Mouse (Mus musculus) CD4-positive, CD25-positive, alpha-beta regulatory T cell, adult 4 months (primary cell): ENCODE measurements at regions not wholly inside any gene's neighbourhood (a gene's known extent, or its start where the extent isn't known, plus 50 kb on each side); places are given as distances from the start of the nearest gene placed in this dataset.
"Not testable (repeated sequence)": the region's sequence is repeated elsewhere in the genome, so short reads cannot be mapped to it uniquely, and the experiment has no call there.

Experiments used
- ATAC-seq: one replicate; pipeline ENCODE4 v1.8.0; 2017

DNA sequence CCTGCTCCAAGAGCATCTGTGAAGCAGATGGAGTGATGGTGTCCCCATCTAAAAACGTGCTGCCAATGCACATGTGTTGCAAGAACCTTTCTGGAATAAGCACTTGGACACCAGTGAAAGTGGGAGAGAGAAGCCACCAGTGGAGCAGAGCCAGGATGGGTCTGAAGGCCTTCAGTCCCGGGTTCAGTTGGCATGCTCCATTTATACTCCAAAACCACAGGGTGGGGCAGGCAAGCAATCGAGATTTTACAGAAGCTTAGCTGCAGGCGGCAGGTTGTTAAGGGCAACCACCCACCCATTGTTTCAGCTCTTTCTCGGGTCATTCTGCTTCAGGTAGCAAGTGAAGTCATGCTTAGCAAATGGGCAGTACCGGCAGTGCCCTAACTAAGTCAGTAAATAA, 51.8 kb upstream of the Sv2b start:
- no peak for ATAC-seq

DNA sequence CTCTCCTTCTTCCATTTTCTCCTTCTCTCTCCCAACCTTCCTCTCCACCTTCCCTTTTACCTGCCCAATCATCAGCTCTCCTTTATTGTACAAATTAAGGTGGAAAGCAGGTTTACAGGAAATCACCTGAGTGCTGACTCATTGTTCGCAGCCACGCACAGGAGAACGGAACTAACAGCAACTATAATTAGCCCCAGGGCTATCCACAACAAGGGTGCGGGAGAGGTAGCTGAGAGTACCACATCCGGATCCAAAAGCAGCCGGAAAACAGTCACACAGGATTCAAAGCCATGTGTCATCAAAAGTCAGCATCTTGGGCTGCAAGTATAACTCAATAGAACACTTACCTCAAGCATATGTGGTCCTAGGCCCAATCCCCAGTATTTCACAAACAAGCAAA, 53.5 kb upstream of the Sv2b start:
- ATAC-seq, result peak; percentile 93

DNA sequence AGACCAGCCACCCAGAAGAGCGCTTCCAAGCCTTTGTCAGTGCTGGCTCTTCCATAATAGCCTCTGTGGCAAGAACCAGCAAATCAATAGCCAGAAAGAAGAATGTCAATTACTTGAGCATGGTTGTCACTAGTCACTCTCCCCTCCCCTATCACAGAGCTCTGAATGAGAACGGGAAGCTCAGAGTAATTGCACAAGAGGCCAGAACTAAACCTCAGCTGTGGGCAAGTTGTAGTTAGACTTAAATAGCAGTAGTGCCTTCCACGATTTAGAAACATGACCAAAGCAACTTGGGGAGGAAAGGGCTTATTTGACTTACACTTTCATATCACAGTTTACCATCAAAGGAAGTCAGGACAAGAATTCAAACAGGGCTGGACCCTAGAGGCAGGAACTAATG, 56.4 kb upstream of the Sv2b start:
- no peak for ATAC-seq

DNA sequence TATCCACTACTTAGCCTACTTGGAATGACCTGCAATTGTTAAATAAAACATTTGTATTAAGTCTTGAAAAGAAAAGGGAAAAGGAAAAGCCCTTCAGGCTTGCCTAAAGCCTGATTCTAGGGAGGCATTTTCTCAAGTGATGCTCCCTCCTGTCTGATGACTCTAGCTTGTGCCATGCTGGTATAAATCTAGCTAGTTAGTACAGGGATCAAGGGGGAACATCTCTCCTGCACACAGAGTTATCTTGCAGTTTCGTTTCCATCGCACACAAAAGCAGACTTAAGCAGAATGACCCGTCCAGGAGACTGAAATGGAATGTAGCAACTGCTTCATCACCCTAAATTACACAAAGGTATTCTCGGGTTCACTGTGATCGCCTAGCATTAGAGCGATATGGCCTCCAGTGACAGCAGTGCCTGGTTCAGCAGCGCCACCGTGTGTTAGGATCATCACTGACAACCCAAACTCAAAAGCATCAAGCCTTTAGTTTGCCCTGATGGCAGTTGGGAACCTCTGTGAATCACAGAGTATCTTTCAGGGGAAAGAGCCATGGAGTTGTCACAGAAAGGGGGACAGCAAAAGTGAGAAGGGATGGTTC, 57.3 kb upstream of the Sv2b start:
- ATAC-seq, result peak; percentile 39

DNA sequence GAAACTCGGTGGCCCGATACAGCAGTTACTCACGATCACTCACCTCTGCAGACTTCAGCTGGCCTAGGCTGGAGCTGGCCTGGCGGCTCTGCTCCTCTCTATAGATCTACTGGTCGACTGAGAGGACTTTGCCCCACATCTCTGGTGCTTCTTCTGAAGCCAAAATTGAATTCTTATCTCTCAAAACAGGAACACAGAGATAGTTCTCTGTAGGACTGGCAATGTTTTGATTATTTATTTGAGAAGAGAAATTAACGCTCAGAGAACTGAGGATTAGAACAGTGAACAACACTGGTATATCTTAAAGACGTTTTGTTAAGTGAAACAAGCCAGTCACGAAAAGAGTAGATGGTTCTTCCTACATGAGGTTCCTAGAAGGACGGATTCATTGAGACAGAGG, 59.3 kb upstream of the Sv2b start:
- ATAC-seq, result no peak

DNA sequence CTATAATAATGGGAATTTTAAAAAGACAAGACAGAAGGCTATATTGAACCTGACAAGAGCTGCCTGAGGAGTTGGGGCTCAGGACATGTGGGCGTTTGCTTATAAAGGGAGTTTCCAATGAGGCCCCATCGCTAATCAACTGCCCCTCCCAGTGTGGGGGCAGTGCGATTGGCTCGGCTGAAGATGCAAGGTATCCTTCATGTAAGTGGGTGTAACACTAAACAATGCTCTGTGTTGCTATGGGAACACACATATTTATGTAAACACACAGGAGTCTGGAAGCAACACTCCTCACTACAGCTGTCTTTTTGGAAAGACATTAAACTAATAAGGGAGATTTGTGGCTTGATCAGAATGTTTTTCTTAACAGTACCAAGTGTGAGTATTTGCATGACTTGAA, 60.3 kb upstream of the Sv2b start:
- no peak for ATAC-seq

DNA sequence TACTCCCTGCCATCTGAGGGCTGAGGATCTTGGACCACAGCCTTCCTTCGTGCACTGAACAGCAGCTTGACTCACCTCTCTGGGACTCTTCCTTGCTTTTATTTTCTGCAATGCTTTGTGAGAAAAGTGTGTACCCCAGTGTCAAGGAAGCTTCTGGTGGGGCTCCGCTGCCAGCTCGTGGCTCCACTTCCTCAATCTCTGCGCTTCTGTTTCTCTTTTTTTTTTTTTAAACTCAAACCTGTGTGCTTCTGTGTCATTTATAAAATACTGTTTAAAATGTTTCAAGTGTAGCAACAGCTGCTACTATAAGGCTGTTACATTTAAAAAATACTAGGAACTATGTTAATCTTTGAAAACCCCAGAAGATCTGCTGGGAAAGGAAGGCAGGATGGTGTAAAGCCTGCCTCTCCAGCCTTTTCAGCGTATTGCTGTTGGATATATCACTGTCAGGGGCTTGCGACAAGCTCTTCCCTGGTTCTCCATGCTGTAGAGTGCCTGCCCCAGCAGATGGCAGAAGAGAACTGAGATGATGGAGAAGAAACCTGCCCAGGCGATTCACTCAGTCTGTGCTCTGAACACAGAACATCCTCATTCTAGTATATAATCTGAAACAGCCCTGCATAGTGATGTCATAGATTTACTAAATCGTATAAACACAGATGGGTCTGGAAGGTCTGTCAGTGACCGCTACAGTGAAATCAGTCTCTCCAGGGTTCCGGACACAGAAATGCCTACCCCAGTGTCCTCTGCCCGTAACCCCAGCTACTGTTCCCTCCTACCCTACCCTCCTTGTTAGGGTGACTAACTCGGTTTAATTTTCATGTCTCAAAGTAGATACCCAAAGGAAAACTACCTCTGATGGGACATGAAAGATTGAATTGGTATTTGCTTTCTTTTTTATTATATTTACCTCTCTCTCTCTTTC, 61.8 kb upstream of the Sv2b start:
- ATAC-seq, result peak; percentile 53

DNA sequence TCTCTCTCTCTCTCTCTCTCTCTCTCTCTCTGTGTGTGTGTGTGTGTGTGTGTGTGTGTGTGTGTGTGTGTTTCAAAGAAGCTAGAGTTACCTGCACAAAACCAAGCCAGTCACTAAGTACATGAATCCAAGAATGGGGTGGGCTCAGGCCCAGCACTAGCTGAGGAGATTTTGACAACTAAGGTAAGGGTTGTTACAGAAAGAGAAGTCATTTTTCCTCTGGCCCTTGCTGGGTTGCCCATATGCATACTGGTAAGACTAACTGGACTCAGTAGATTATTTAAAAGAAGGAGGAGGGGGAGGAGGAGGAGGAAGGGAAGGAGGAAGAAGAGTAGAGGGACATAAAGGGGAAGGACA, 62.4 kb upstream of the Sv2b start:
- no peak for ATAC-seq

DNA sequence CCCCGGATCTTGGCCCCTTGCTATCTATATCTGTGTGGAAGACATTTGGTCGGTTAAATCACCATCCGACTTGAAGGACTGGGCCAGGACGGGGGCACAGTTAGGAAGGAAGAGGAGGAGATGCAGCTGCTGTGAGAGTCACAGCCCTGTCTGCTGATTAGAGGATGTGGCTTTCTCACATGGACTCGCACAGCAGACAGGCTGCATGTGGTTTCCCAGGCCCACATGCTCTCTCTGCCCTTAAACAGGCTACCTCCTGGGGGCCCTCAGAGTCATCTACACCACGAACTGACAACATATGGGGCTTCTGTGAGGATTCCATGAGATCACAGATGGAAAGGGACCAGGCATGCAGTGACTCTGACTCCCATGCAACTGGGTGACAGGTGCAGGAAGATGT, 62.9 kb upstream of the Sv2b start:
- peak; percentile 85 for ATAC-seq

DNA sequence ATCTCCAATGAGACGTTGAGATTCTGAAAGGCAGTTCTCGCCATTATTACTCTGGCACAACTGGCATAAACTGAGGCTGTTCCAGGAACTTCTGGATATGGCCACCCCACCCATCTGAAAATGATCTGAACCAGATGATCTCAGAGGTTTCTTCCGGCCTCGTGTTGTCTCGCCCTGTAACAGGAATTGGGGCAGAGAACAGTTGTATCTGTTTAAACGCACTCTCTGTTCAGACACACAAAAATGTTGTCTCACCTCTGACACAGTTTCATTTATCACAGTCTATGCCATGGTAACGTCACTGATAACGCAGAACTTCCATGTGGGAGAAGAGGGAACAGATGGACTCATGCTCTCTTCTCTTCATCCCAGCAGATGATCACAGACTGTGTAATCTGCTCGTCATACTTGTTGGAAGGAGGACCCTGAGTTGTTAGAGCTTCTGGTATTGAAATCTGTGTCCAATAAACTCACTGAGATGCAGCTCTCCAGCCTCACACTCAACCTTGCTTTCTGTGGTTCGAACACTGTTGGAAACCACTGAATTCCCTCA, 63.9 kb upstream of the Sv2b start:
- peak; percentile 6 for ATAC-seq

DNA sequence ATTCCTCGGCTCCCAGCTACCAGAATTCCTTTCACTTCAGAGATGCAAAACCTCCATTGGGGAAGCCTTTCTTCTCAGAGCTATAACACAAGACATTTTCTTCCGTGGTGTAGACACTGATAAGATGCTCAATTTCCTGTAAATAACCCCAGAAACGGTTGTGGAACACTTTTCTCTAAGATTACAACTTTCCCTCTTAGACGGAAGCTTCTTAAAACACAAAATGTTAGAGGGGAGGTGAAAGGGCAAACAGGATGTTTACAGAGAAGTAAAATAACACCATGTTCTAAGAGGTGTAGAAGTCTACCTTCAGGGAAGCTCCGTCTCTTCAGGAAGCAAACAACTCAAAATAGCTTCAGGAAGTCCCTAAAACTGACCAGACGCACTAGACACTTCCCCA, 65.4 kb upstream of the Sv2b start:
- ATAC-seq, result peak; percentile 28

DNA sequence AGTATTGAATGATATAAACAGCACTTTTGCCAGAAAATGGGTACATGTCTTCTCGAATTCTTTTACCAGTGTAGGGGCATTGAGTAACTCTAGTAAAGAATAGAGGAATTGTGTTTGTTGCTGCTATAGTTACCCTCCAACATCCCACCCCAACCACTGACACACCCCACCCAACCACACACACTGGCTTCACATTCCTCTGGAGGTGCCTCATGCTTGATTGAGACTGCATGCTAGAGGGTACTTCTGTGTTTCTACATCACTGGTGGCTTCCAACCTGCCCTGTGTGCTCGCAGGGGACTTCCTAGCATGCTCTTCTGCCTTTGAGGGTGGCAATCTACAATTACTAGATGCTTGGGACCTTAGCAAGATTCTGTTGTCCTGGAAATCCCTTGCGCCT, 70.5 kb upstream of the Sv2b start:
- ATAC-seq, result no peak

DNA sequence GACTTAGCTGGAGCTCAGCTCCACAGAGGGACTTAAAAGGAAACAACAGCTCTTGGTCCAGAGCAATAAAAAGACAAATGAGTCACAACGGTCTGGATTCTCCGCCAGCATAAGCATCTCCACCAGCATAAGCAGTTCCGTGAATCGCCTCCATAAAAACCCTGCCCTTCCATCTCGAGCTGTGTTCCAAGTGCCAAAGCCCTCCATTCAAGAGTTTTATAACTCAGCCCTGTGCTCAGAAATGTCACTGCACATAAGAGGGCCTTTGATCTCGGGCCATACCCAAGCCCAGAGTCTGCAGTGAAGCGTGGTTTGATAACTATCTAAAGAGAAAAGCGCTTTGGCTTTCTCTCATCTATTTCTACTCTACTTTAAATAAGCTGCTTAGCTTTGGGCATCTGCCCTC, 70.8 kb upstream of the Akap13 start:
- peak; percentile 60 for ATAC-seq

DNA sequence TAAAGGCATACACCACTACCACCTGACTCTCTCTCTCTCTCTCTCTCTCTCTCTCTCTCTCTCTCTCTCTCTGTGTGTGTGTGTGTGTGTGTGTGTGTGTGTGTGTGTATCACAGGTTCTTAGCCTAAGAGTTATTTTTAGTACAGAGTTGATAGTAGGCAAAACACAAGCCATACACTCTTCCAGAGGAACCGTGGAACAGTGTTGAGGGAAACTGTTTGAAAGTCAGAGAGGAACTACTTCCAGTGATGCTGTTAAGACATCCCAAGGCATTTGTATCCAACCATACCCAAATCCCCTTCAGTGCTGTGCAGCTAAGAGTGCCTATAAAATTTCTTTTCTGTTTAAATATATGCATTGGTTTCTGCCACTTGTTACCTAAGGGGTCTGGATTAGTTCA, 68.3 kb upstream of the Akap13 start:
- ATAC-seq, result no peak

DNA sequence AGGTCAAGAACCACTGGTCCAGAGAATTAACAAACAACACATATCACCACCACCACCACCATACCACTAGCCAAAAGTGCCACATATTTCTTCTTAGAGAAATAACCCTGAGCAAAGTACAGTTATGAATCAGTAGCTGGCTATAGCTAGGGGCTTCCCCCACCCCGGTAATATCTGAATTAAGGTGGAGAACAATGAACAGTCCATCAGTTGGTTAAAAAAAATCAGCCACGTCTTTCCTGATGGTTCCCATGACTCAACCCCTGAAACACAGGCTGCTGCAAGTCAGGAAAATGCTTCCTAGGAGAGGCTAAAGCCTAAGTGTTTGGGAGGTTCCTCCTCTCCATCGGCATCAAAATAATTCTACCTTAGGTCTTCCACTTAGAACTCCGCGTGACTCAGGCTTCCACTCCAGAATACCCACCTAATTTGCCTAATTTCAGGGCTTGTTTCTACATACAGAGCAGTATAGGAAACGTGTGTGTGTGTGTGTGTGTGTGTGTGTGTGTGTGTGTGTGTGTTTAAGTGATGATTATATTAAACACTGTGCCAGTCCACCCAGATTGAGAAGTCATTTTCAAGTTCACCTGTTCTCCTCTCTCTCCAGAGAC, 67.4 kb upstream of the Akap13 start:
- peak; percentile 78 for ATAC-seq

DNA sequence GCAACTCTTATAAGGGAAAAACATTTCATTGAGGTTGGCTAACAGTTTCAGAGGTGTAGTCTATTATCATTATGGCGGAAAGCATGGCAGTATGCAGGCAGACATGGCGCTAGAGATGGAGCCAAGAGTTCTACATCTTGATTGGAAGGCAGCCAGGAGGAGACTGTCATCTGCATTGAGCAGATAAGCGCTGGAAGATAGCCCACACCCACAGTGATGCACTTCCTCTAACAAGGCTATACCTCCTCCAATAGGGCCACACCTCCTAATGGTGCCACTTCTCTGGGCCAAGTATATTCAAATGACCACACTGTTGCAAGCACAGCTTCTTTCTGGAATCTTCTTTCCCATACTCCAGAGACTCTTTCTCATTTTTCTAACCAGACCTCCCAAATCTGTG, 65.2 kb upstream of the Akap13 start:
- no peak for ATAC-seq

DNA sequence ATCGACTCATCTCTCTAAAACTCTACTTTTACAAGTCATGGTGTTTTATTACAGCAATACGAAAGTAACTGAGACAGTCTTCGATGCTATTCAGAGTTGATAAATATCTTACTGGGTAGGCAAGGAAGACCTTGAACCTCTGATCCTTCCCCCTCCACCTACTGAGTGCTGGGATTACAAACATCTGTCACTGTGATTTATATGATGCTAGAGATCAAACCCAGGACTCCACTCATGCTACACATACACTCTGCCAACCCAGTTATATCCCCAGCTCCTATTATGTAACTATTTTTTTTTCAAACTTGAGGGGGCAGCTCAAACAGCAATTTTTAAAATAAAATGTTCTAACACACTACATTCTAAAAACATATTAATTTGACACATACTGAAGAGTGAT, 62.6 kb upstream of the Akap13 start:
- ATAC-seq, result no peak

DNA sequence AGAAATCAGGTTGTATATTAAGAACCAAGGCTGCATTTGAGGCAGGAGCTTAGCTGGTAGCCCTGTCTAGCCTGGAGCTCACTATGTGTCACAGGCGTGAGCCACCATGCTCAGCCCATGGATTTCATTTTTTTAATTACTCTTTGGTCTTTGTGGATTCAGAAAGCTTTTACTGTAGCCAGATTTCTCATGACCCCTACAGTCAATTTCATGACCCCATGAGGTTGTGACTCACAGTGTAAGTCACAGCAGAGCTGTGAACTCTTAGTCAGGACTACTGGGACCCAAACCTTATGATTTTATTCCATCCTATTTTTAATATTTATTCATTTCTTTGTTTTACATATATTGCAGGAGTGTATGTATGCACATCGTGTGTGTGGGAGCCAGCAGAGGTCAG, 61.9 kb upstream of the Akap13 start:
- no peak for ATAC-seq

DNA sequence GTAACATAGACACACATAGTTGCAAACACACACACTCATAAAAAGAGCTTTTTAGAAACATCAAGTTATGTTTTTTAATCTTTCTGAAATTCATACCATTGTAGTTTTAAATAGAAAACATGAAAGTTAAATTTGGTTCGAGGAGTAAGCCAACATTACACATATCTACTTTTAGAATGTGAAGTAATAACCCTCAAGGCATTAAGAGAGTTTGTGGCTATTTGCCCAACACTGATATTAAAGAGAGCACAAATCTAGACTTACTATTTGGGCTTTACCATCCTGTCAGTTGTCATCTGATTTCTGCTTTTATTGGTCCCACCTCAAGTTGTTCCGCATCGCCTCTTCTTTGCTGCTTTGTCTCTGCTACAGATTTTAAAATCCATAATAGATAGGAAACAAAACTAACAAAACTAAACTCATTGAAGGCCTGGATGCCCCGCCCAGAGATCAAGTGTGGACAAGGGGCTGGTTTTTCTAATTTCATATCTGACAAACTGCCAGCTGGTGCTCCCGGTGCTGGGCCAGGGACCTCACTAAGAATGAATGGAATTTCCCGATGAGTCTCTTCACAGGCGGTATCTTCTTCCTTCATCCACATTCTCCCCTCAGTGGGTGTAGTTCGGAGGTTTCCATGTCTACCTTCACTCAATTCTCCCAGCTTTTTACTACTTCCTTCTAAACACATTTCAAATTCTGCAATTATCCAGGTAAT, 60.3 kb upstream of the Akap13 start:
- ATAC-seq, result no peak

DNA sequence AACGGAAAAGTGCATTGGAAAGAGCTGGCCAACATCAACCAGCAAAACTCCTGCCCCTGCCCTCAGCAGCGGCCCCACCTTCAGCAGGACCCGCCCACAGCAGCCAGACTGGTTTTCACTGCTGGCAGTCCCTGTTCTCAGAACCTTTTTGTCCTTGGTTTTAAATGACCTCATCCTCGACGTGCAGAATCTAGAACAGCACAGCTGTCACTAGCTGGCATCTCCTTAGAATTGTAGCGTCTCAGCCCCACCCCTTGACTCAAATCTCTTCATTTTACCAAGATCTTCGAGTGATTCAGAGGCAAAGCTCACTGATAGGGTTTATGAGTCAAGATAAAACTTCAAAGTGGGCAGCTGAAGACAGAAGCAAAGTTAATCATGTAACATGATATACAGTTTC, 57.8 kb upstream of the Akap13 start:
- peak; percentile 56 for ATAC-seq

DNA sequence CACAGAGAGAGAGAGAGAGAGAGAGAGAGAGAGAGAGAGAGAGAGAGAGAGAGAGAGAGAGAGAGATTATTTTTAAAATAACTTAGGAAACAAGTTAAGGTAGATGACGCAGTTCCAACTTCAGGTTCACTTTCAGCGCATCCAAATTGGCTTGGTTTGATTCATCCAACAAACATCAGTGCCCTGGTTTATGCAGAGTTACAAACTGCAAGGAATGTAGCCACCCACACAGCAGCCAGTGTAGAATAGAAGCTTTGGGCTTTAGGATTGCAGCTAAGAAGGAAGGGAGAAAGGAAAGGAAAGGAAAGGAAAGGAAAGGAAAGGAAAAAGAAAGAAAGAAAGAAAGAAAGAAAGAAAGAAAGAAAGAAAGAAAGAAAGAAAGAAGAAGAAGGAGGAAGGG, 56.9 kb upstream of the Akap13 start:
- not testable (repeated sequence) for ATAC-seq

DNA sequence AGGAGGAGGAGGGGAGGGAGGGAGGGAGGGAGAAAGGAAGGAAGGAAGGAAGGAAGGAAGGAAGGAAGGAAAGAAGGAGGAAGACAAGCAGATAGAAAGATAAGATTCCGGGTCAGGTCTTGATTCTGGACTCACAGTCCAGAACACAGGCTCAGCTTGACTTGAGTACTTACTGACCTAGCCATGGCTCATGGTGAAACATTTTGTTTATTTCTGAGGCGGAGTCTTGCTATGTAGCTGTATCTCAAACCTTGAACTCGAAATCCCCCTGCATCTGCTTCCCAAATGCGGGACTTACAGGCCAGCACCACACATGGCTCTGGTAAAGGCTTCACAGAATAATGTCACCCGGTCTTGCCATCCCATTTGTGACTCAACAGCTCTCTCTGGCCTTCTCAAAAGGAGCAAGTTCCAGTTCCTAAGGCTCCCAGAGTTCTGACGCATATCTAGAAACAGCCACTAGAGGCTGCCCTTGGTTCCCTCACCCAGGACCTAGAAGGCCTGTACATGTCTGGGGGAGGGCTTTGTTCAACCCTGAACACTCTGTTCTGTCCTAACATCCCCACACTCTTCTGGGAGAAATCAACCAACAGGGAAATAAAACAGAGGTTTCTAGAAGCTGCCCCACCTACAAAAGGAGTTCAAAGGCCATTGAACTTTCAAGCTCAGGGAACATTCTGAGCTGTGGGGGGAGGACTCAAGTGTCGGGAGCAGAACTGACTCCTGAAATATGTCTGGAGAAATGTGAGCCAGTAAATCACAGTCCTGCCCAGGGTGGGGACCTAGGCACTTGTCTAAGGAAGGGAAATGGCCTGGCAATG, 56.2 kb upstream of the Akap13 start:
- peak; percentile 85 for ATAC-seq
